Mouse (Mus musculus) ovary, adult 18-20 months (tissue): Measurements from ENCODE around the gene Gm20916.
"Not testable (repeated sequence)": the region's sequence is repeated elsewhere in the genome, so short reads cannot be mapped to it uniquely, and the experiment has no call there.

ENCODE experiments used
- DNase-seq: peaks from one replicate; pipeline ENCODE4 v3.0.0; 2022; ENCODE audit warnings: low spot score, mixed read lengths

The Gm20916 gene

GRCm38 (mm10) chrY:79319265-79319664 lies at the start of gene Gm20916:
Gene Gm20916, plus strand, starts transcription at chrY:79319565.
- not testable (repeated sequence) for DNase-seq
